9 mouse cellular contexts compared by ENCODE assay signal in the genomic region with DNA sequence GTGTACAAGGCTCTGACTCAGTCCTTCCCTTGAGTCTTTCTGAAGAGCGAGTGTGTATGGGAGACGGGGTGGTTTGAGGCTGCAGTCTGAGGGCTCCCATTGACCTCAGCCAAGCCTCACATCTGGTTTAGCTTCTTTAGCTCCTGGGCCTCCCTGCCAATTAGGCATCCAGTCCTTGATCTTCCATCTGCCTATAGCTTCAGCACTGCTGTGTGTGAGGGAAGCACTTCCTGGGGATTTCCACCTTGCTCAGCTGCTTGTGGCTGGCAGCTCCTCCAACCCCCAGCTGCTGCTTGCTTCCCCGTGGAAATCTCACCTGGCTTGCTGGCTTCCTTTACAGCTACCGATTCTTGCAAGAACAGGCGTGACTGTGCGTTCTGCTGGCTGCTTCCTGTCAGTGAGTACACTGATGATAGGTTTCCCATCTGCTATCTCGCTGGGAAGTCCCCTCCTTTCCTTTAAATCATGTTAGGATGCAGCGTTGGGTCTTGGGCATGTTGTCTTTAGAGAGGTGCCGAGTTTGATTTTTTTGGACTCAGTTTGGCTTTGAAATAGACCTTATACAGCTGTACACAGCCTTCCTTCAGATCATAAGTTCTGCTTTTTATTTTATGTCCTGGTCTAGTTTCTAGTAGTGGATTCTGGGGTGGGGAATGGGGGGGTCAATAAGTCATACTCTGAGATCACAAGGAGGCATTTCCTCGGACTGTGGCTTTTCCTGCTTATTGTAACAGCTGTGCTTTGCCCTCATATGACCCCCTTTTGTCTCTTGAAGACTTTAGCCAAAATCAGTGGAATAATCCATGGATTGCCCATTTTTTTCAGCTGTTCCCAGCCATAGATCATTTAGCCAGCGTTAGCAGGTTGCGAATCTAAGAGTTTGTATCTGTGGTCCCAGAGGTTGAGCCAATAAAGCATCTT. TPM values are rescaled to one million over a fixed set of nuclear protein-coding genes. Genes with fewer than 3 reads are reported as not detected.
DNase-seq lines count a peak whose midpoint lies in the region; ATAC-seq and TF ChIP-seq lines count a peak whose summit lies in the region.
"Had no signal": no experiment of that assay in that cellular context is flagged by ENCODE, and none has a peak within 500 bp of the region (broad histone marks: within the 10 kb centered on the region; RNA-seq: fewer than 3 reads in every experiment).

No protein-coding gene starts in this region.

- DNase-seq in forebrain, embryonic 10.5 days (ENCODE audit: extremely low spot score, low spot score) = no peak
- no peak for DNase-seq in forebrain, embryonic 14.5 days (ENCODE audit: low spot score)
- peak; percentile 51 for DNase-seq in brain, embryonic 14.5 days (ENCODE audit: low read depth)
- peak; percentile 71 to 82 for DNase-seq in heart, adult 2 months
- peak; percentile 54 for DNase-seq in kidney, adult 9 months
- DNase-seq in mesoderm, embryonic 11.5 days (ENCODE audit: low read depth, low spot score) = peak; percentile 54
- no peak for DNase-seq in Muller cell, postnatal 12 days (ENCODE audit: inconsistent ontology term)
- no peak for DNase-seq in yolk sac, embryonic 10.5 days (ENCODE audit: low spot score)

- 0 out of 2 replicates have a peak, but pooled peaks cover 3% of the 10 kb centered on the region for H3K36me3 ChIP-seq in forebrain, embryonic 10.5 days (replicated peaks)
- H3K36me3 ChIP-seq in forebrain, embryonic 14.5 days (ENCODE audit: control insufficient read depth, insufficient read depth, low read length) = no peaks in the 10 kb centered on the region
- peaks cover 23% of the 10 kb centered on the region for H3K36me3 ChIP-seq in heart, adult 2 months (ENCODE audit: control insufficient read depth, insufficient read depth, low read length)
- H3K36me3 ChIP-seq: neural tube, embryonic 13.5 days had no signal

- H3K4me3 ChIP-seq in forebrain, embryonic 10.5 days = no peak overlapping the region
- no peak overlapping the region for H3K4me3 ChIP-seq in forebrain, embryonic 14.5 days (ENCODE audit: low read depth, low read length)
- no peak overlapping the region for H3K4me3 ChIP-seq in heart, adult 2 months
- H3K4me3 ChIP-seq: neural tube, embryonic 13.5 days had no signal

- H3K27ac ChIP-seq in forebrain, embryonic 10.5 days = peak overlapping the region; percentile 0; the same call in 1 of the 2 replicates
- H3K27ac ChIP-seq in forebrain, embryonic 14.5 days (ENCODE audit: low read depth, low read length) = no peak overlapping the region
- peak overlapping the region; percentile 67 for H3K27ac ChIP-seq in heart, adult 2 months
- H3K27ac ChIP-seq: neural tube, embryonic 13.5 days had no signal

- TF ChIP-seq CTCF in brain, embryonic 14.5 days (IDR thresholded peaks at IDR 0.05; ENCODE audit: borderline replicate concordance, extremely low read depth, insufficient read depth, insufficient read length) = no peak
- TF ChIP-seq CTCF in heart, adult 2 months (IDR thresholded peaks at IDR 0.05) = no peak

- ATAC-seq in forebrain, embryonic 14.5 days = no peak

- WGBS in forebrain, embryonic 10.5 days = 73% methylated on average over 12 of the region's 12 CpGs
- 81% methylated on average over 12 of the region's 12 CpGs for WGBS in forebrain, embryonic 14.5 days
- 25% methylated on average over 12 of the region's 12 CpGs for WGBS in heart, adult 2 months

- no peak for TF ChIP-seq POLR2A in brain, embryonic 14.5 days (IDR thresholded peaks at IDR 0.05; ENCODE audit: borderline replicate concordance, extremely low read depth, insufficient read depth, insufficient read length, poor library complexity, severe bottlenecking)
- TF ChIP-seq POLR2A in heart, adult 2 months (IDR thresholded peaks at IDR 0.05; ENCODE audit: insufficient read depth, low read depth, low read length) = no peak

- no peaks in the 10 kb centered on the region for H3K27me3 ChIP-seq in forebrain, embryonic 10.5 days (ENCODE audit: poor library complexity, severe bottlenecking)
- no peaks in the 10 kb centered on the region for H3K27me3 ChIP-seq in forebrain, embryonic 14.5 days (replicated peaks; ENCODE audit: control insufficient read depth, insufficient read depth, low read length)
- no peaks in the 10 kb centered on the region for H3K27me3 ChIP-seq in heart, adult 2 months (ENCODE audit: control insufficient read depth, insufficient read depth, low read length)
- H3K27me3 ChIP-seq: neural tube, embryonic 13.5 days had no signal

- intact Hi-C loops in heart, adult 2 months (cut with DNase I) = loop anchor here (1.0 to 2.0 kb wide), 4 partner anchors 13 to 134 kb away; no protein-coding TSS in a partner anchor

- no peaks in the 10 kb centered on the region for H3K9me3 ChIP-seq in forebrain, embryonic 10.5 days
- H3K9me3 ChIP-seq in forebrain, embryonic 14.5 days (replicated peaks; ENCODE audit: control insufficient read depth, low read length) = no peaks in the 10 kb centered on the region
- H3K9me3 ChIP-seq: neural tube, embryonic 13.5 days had no signal

- no peak overlapping the region; the same call in 1 of the 2 replicates for H3K9ac ChIP-seq in forebrain, embryonic 14.5 days (ENCODE audit: low read length)
- H3K9ac ChIP-seq in heart, adult 2 months (ENCODE audit: low read depth, low read length) = peak overlapping the region; percentile 12; the same call in 1 of the 2 replicates
- H3K9ac ChIP-seq: neural tube, embryonic 13.5 days had no signal

- H3K4me2 ChIP-seq in forebrain, embryonic 14.5 days (ENCODE audit: low read length) = no peak overlapping the region
- H3K4me2 ChIP-seq: neural tube, embryonic 13.5 days had no signal

- peak; percentile 99 for TF ChIP-seq EP300 in heart, adult 2 months (IDR thresholded peaks at IDR 0.05; ENCODE audit: insufficient read depth, low read depth, low read length)

- H3K79me2 ChIP-seq in heart, adult 2 months (replicated peaks; ENCODE audit: control insufficient read depth, insufficient read depth, low read length) = peaks cover 4% of the 10 kb centered on the region; the same call in 1 of the 2 replicates

- H3K4me1 ChIP-seq in forebrain, embryonic 10.5 days = peaks cover 13% of the 10 kb centered on the region
- no peaks in the 10 kb centered on the region for H3K4me1 ChIP-seq in forebrain, embryonic 14.5 days (ENCODE audit: control insufficient read depth, insufficient read depth, low read length)
- H3K4me1 ChIP-seq in heart, adult 2 months (ENCODE audit: control insufficient read depth, insufficient read depth, low read length) = peaks cover 8% of the 10 kb centered on the region

RNA-seq across cellular contexts. Expression of gene Plcb4, which starts 34.0 kb away (rescaled TPM):
- 15.9 and 16.0 TPM in 2 replicates for polyA plus RNA-seq in forebrain, embryonic 10.5 days (2016; fragmentation: Nextera tagmentation; extraction: Ambion mirVana)
- 7.1 and 12.0 TPM in 2 replicates for polyA plus RNA-seq in forebrain, embryonic 14.5 days (2014; fragmentation: Nextera tagmentation; extraction: Ambion mirVana)
- 22.7 and 40.1 TPM in 2 replicates for polyA plus RNA-seq in brain, embryonic 14.5 days (2012; rRNA removed)
- 10 to 100 TPM; 55.0 to 60.2 TPM for total RNA-seq in heart, adult 2 months (2021)
- polyA plus RNA-seq in heart, adult 2 months (2012; rRNA removed) = 23.1 and 47.5 TPM in 2 replicates

Comparison
In these comparisons a context has a peak if more than half of its experiments do, and no peak if none do; other contexts are left out.
1. DNase-seq: peak in brain, embryonic 14.5 days (single experiment), heart, adult 2 months (2 of 2), kidney, adult 9 months (single experiment) and mesoderm, embryonic 11.5 days (single experiment); none in forebrain, embryonic 10.5 days (single experiment), forebrain, embryonic 14.5 days (single experiment), Muller cell, postnatal 12 days (single experiment) and yolk sac, embryonic 10.5 days (single experiment).